Mouse (Mus musculus) C2C12 (cell line): Measurements from ENCODE around the gene Phkg1. TPM values are rescaled to one million over a fixed set of nuclear protein-coding genes. Genes with fewer than 3 reads are reported as not detected.

ENCODE experiments used
- H3K27me3 ChIP-seq: one replicate; pipeline ENCODE4 v1.6.1; 2011; ENCODE audit not compliant: control insufficient read depth, insufficient read depth, insufficient read length
- H3K36me3 ChIP-seq: one replicate; pipeline ENCODE4 v1.6.1; 2011; ENCODE audit not compliant: control insufficient read depth, insufficient read depth
- H3K4me3 ChIP-seq: one replicate; pipeline ENCODE4 v1.5.1; 2011; ENCODE audit warnings: mild to moderate bottlenecking, control low read depth; ENCODE audit not compliant: poor library complexity, insufficient read depth, severe bottlenecking
- H3K79me2 ChIP-seq: one replicate; pipeline ENCODE4 v1.6.1; 2011; ENCODE audit not compliant: control insufficient read depth, insufficient read depth
- H3K79me3 ChIP-seq: one replicate; pipeline ENCODE4 v1.6.1; 2011; ENCODE audit warnings: low read depth, control low read depth
- H3ac ChIP-seq: one replicate; pipeline ENCODE3; 2011; ENCODE audit warnings: low read depth; ENCODE audit not compliant: control insufficient read depth, insufficient read length
- CEBPB ChIP-seq: IDR thresholded peaks from one replicate; pipeline ENCODE4 v1.6.1; 2011; ENCODE audit warnings: low read depth, mild to moderate bottlenecking, control low read depth, moderate library complexity
- CTCF ChIP-seq: IDR thresholded peaks from one replicate; pipeline ENCODE4 v1.5.1; 2011; ENCODE audit not compliant: control insufficient read depth, insufficient read depth, insufficient read length
- FOSL1 ChIP-seq: IDR thresholded peaks from one replicate; pipeline ENCODE4 v1.8.0; 2011; ENCODE audit warnings: mild to moderate bottlenecking, low read length; ENCODE audit not compliant: poor library complexity, insufficient read depth, severe bottlenecking
- MAX ChIP-seq: IDR thresholded peaks from one replicate; pipeline ENCODE4 v1.6.1; 2011; ENCODE audit warnings: mild to moderate bottlenecking, control low read depth
- MYOD1 ChIP-seq: IDR thresholded peaks from one replicate; pipeline ENCODE4 v1.6.1; 2011; ENCODE audit warnings: low read depth; ENCODE audit not compliant: control insufficient read depth, insufficient read length
- MYOG ChIP-seq: IDR thresholded peaks from one replicate; pipeline ENCODE4 v1.6.1; 2011; ENCODE audit not compliant: control insufficient read depth, insufficient read length; ENCODE audit errors: extremely low read depth
- USF1 ChIP-seq: IDR thresholded peaks from one replicate; pipeline ENCODE4 v1.6.1; 2011; ENCODE audit warnings: low read depth, mild to moderate bottlenecking, control low read depth, moderate library complexity
- polyA plus RNA-seq: library from polyadenylated mRNA; unstranded; fragments of >200 nt; fragmentation: generic; extraction: Trizol; gene quantifications from one replicate; pipeline ENCODE4 v1.2.1, GENCODE M21; 2012; ENCODE audit warnings: missing spikeins

The Phkg1 gene
- polyA plus RNA-seq, 1 experiment: 0.15 TPM

- Histone ChIP-seq H3K79me3 (peaks cover 17% of the 10 kb centered on the region), H3K36me3 (peaks cover 4% of the 10 kb centered on the region), H3K27me3 (no peaks in the 10 kb centered on the region), H3ac (no peak overlapping the region), H3K4me3 (no peak overlapping the region), H3K79me2 (peaks cover 30% of the 10 kb centered on the region)
- no peak for TF ChIP-seq USF1
- TF ChIP-seq FOSL1: no peak
- no peak for TF ChIP-seq MAX
- no peak for TF ChIP-seq CEBPB
Observed at GRCm38 (mm10) chr5:129940281-129940680, 41.9 kb upstream of the Phkg1 start.

GRCm38 (mm10) chr5:129936941-129937340, 38.6 kb upstream of the Phkg1 start:
- Histone ChIP-seq H3K36me3 (no peaks in the 10 kb centered on the region), H3K4me3 (no peak overlapping the region), H3K27me3 (no peaks in the 10 kb centered on the region), H3K79me3 (no peaks in the 10 kb centered on the region), H3ac (no peak overlapping the region), H3K79me2 (no peaks in the 10 kb centered on the region)
- TF ChIP-seq CTCF: no peak
- TF ChIP-seq MAX: no peak
- TF ChIP-seq CEBPB: no peak
- TF ChIP-seq MYOD1: no peak
- TF ChIP-seq USF1: no peak
- no peak for TF ChIP-seq MYOG
- TF ChIP-seq FOSL1: no peak

- Histone ChIP-seq H3K79me3 (no peaks in the 10 kb centered on the region), H3ac (no peak overlapping the region), H3K36me3 (no peaks in the 10 kb centered on the region), H3K27me3 (no peaks in the 10 kb centered on the region), H3K4me3 (no peak overlapping the region), H3K79me2 (no peaks in the 10 kb centered on the region)
- TF ChIP-seq FOSL1 (no peak), USF1 (no peak), MAX (no peak), CEBPB (no peak), MYOG (no peak), MYOD1 (no peak), CTCF (no peak)
Observed at GRCm38 (mm10) chr5:129929924-129930855, 31.8 kb upstream of the Phkg1 start.

GRCm38 (mm10) chr5:129925933-129926332, 27.6 kb upstream of the Phkg1 start:
- Histone ChIP-seq H3ac (no peak overlapping the region), H3K79me3 (no peaks in the 10 kb centered on the region), H3K27me3 (no peaks in the 10 kb centered on the region), H3K79me2 (no peaks in the 10 kb centered on the region), H3K4me3 (no peak overlapping the region), H3K36me3 (no peaks in the 10 kb centered on the region)
- TF ChIP-seq CTCF: no peak
- TF ChIP-seq MYOG: no peak
- no peak for TF ChIP-seq USF1
- no peak for TF ChIP-seq MAX
- no peak for TF ChIP-seq MYOD1

- Histone ChIP-seq H3K4me3 (no peak overlapping the region), H3K79me3 (no peaks in the 10 kb centered on the region), H3K27me3 (no peaks in the 10 kb centered on the region), H3ac (no peak overlapping the region), H3K79me2 (no peaks in the 10 kb centered on the region), H3K36me3 (no peaks in the 10 kb centered on the region)
- TF ChIP-seq CEBPB (no peak), MYOD1 (no peak), FOSL1 (no peak), CTCF (no peak), USF1 (no peak), MAX (no peak), MYOG (no peak)
Observed at GRCm38 (mm10) chr5:129924820-129925452, 26.6 kb upstream of the Phkg1 start.
